ENCODE assay signal across 12 mouse cellular contexts in genomic region chr9:51174890-51175464, GRCm38 (mm10). TPM values are rescaled to one million over a fixed set of nuclear protein-coding genes. Genes with fewer than 3 reads are reported as not detected.
DNase-seq lines count a peak whose midpoint lies in the region; ATAC-seq and TF ChIP-seq lines count a peak whose summit lies in the region.
"Had no signal": no experiment of that assay in that cellular context is flagged by ENCODE, and none has a peak within 500 bp of the region (broad histone marks: within the 10 kb centered on the region; RNA-seq: fewer than 3 reads in every experiment).

No protein-coding gene starts in this region.

- no peak overlapping the region for H3K9ac ChIP-seq in kidney, embryonic 15.5 days
- no peak overlapping the region for H3K9ac ChIP-seq in lung, postnatal 0 days (replicated peaks; ENCODE audit: low read depth)
- no peak overlapping the region for H3K9ac ChIP-seq in heart, embryonic 11.5 days (ENCODE audit: low read depth, low read length)
- H3K9ac ChIP-seq: liver, embryonic 14.5 days had no signal

- no peaks in the 10 kb centered on the region for H3K36me3 ChIP-seq in kidney, embryonic 15.5 days
- H3K36me3 ChIP-seq in lung, postnatal 0 days (ENCODE audit: insufficient read depth, low read length) = no peaks in the 10 kb centered on the region
- H3K36me3 ChIP-seq in heart, embryonic 11.5 days (ENCODE audit: control insufficient read depth, insufficient read depth, low read length) = no peaks in the 10 kb centered on the region

- H3K9me3 ChIP-seq in kidney, embryonic 15.5 days (replicated peaks) = no peaks in the 10 kb centered on the region
- H3K9me3 ChIP-seq in lung, postnatal 0 days (ENCODE audit: low read length) = no peaks in the 10 kb centered on the region
- no peaks in the 10 kb centered on the region for H3K9me3 ChIP-seq in heart, embryonic 11.5 days (replicated peaks; ENCODE audit: control insufficient read depth, low read length)

- H3K4me1 ChIP-seq in kidney, embryonic 15.5 days = peaks cover 14% of the 10 kb centered on the region
- no peaks in the 10 kb centered on the region for H3K4me1 ChIP-seq in lung, postnatal 0 days (ENCODE audit: insufficient read depth, low read depth, low read length)
- H3K4me1 ChIP-seq in heart, embryonic 11.5 days (ENCODE audit: control insufficient read depth, insufficient read depth, low read length) = no peaks in the 10 kb centered on the region

- H3K4me2 ChIP-seq in kidney, embryonic 15.5 days = no peak overlapping the region
- no peak overlapping the region for H3K4me2 ChIP-seq in lung, postnatal 0 days (replicated peaks; ENCODE audit: low read depth, low read length)
- no peak overlapping the region for H3K4me2 ChIP-seq in heart, embryonic 11.5 days

- H3K4me3 ChIP-seq in kidney, embryonic 15.5 days (replicated peaks) = no peak overlapping the region
- no peak overlapping the region for H3K4me3 ChIP-seq in lung, postnatal 0 days (ENCODE audit: low read depth, low read length)
- no peak overlapping the region for H3K4me3 ChIP-seq in heart, embryonic 11.5 days (ENCODE audit: low read depth, low read length)

- TF ChIP-seq EP300 in lung, postnatal 0 days (IDR thresholded peaks at IDR 0.05) = no peak

- TF ChIP-seq CTCF in lung, postnatal 0 days (IDR thresholded peaks at IDR 0.05) = no peak

- H3K27me3 ChIP-seq in kidney, embryonic 15.5 days = no peaks in the 10 kb centered on the region
- no peaks in the 10 kb centered on the region for H3K27me3 ChIP-seq in lung, postnatal 0 days (replicated peaks; ENCODE audit: insufficient read depth, low read length)
- no peaks in the 10 kb centered on the region for H3K27me3 ChIP-seq in heart, embryonic 11.5 days (ENCODE audit: control insufficient read depth, insufficient read depth, low read length)

- 25% methylated on average over 8 of the region's 8 CpGs for WGBS in kidney, embryonic 15.5 days
- 17% methylated on average over 8 of the region's 8 CpGs for WGBS in lung, postnatal 0 days
- 52% methylated on average over 8 of the region's 8 CpGs for WGBS in heart, embryonic 11.5 days (ENCODE audit: insufficient replicate concordance)

- H3K27ac ChIP-seq in kidney, embryonic 15.5 days = no peak overlapping the region
- H3K27ac ChIP-seq in lung, postnatal 0 days (ENCODE audit: low read length) = no peak overlapping the region
- no peak overlapping the region for H3K27ac ChIP-seq in heart, embryonic 11.5 days (ENCODE audit: low read depth, low read length)
- H3K27ac ChIP-seq: liver, embryonic 14.5 days had no signal

- peak; percentile 45 to 61 for DNase-seq in kidney, postnatal 4 days
- peak; percentile 64 for DNase-seq in A20 (ENCODE audit: low read depth, low spot score)
- peak; percentile 41 for DNase-seq in NIH3T3 (ENCODE audit: low read depth)
- peak; percentile 49 for DNase-seq in lung, postnatal 0 days (ENCODE audit: low spot score)
- no peak for DNase-seq in left cerebral cortex, adult 11 months (ENCODE audit: low spot score)
- no peak for DNase-seq in layer of hippocampus, postnatal 36 days
- DNase-seq: thymus, postnatal 36 days had no signal

- no peak; the same call in 1 of the 2 replicates for ATAC-seq in kidney, embryonic 15.5 days (replicated peaks; ENCODE audit: low FRiP score)
- no peak for ATAC-seq in lung, postnatal 0 days
- no peak for ATAC-seq in heart, embryonic 11.5 days (replicated peaks; ENCODE audit: insufficient number of reproducible peaks, low FRiP score, low TSS enrichment)

RNA-seq across cellular contexts. Expression of gene Gm32742, which starts 9.7 kb away (rescaled TPM):
- polyA plus RNA-seq in kidney, embryonic 15.5 days (2015; fragmentation: Nextera tagmentation; extraction: Ambion mirVana) = 0.01 and 0.03 TPM in 2 replicates
- 0.11 TPM in 2 replicates for polyA plus RNA-seq in lung, postnatal 0 days (2015; fragmentation: Nextera tagmentation; extraction: Ambion mirVana)
- 0.03 TPM in 1 of 2 replicates, not detected in the other for polyA plus RNA-seq in heart, embryonic 11.5 days (2014; fragmentation: Nextera tagmentation; extraction: Ambion mirVana)
- total RNA-seq in layer of hippocampus, postnatal 36 days (2021) = not detected
- total RNA-seq: left cerebral cortex, postnatal 25 days; monocyte, adult 5-6 weeks had no signal

RNA-seq across cellular contexts. Expression of gene Pou2af1, which starts 38.5 kb away (rescaled TPM):
- 0.08 TPM in 1 of 2 replicates, not detected in the other for polyA plus RNA-seq in kidney, embryonic 15.5 days (2015; fragmentation: Nextera tagmentation; extraction: Ambion mirVana)
- 0.29 and 0.45 TPM in 2 replicates for polyA plus RNA-seq in lung, postnatal 0 days (2015; fragmentation: Nextera tagmentation; extraction: Ambion mirVana)
- 0.11 TPM in 1 of 2 replicates, not detected in the other for polyA plus RNA-seq in heart, embryonic 11.5 days (2014; fragmentation: Nextera tagmentation; extraction: Ambion mirVana)
- not detected for total RNA-seq in layer of hippocampus, postnatal 36 days (2021)

Comparison
In these comparisons a context has a peak if more than half of its experiments do, and no peak if none do; other contexts are left out.
1. DNase-seq: peak in kidney, postnatal 4 days (2 of 2), A20 (single experiment), NIH3T3 (single experiment) and lung, postnatal 0 days (single experiment); none in left cerebral cortex, adult 11 months (single experiment) and layer of hippocampus, postnatal 36 days (0 of 2).